Mouse (Mus musculus) spleen, postnatal 36 days (tissue): ENCODE measurements at regions not wholly inside any gene's neighbourhood (a gene's known extent, or its start where the extent isn't known, plus 50 kb on each side); places are given as distances from the start of the nearest gene placed in this dataset.

Experiments used
- DNase-seq, 2 experiments: peaks; one replicate each; pipeline ENCODE4 v3.0.0; 2022; ENCODE audit warnings: low spot score in 2 of 2, mixed read lengths in 1 of 2

DNA sequence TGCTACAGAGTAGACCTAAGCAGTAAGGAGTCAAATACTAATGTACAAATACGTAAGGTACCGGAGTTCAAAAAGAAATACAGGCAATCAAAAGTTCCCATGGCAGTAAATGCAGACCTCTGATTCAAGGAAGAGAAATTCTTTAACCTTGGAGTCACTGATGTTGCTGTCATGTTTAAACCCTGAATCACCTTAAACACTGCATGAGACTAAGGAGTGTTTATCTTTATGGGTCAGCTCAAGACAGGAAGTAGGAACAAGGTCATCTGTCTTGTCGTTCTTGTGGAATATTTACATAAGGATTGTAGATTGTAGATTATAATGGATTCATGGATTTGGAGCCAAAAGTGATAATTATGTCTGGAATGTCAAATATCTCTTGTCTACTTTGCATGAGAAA lies 1708.7 kb upstream of the Slc10a2 start:
- no peak for DNase-seq

DNA sequence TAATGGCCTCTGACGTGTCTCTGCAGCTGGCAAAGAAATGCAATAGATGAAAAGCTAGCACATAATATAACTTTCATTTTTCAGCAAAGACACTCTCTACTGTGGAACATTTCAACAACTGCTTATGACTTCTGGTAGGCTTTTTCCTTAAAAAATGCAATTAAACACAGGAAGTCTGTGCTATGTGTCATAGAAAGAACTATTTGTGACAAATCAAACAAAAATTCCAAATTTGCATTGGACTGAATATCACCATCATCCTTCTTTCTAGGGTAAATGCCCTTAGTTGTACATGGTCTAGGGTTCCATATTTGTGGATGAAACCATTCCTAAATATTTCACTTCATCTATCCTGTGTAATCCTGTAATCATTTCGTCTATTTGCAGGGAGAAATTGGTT lies 1702.0 kb upstream of the Slc10a2 start:
- DNase-seq, result no peak

DNA sequence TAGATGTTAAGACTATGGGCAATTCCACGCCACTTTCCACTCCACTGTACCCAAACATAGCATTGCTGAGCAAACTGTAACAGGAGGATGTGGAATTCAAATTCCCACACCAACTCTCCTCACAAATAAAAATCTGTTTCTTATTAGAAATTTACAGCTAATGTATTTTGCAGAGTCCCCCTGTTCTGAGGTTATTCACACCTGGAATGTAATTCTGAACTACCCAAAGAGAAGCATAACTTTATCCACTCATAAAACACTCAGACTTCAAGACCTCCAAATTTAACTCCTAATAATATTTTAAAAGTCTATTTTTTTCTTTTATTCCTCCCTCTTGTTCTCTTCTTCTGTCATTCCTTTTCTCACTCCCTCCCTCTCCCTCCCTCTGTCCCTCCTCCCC lies 1698.0 kb upstream of the Slc10a2 start:
- no peak for DNase-seq

DNA sequence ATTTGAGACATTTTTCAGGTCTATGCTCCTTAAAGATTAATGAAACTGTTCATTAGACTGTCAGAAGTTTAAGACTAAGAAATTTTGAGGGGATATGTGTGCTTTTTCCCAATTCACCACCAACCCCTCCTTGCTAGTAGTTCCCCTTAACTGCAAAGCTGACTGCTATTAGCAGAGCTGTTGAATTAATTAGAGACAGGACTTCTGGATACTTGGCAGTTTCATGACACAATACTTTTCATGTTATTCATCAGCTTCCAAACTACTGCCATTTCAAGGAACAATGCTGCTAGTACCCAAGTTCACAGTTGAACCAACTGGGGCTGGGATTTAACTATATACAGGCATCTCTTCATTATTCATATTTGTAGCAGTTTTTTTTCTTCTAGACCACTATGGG lies 1695.9 kb upstream of the Slc10a2 start:
- DNase-seq, result no peak

DNA sequence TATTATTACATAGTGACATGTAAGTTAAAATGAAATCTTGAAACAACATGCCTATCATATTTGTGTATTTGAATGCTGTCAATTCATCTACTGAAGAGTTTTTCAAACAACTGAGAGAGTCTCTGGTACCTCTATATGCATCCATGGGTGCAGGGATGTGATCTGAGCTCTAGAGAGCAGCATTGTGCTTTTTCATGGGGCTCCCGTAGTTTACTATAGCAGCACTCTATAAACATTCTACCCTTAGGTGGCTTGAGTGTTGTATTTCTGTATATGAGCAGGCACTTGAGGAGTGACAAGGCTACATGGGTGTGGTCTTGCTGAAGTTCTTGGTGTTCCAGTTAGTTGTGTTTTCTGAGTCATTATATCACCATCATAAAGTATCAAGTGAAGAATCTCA lies 1683.9 kb upstream of the Slc10a2 start:
- DNase-seq, result no peak

DNA sequence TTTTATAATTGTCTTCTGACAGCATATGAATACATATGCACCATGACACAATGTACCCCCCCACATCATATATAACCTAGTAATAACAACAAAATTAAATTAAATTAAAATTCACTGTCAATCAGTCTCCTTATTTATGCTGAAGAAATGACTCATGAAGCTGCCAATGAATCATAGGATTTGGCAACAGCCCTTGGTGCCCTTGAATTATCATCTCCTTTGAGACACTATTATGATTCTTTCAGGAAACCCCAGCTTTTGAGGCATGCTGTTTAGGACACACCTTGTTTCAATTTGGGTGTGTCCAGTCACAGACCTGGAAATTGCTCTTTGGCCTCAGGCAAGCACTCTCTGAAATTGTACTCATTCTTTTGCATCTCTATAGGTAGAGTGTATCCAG lies 1675.8 kb upstream of the Slc10a2 start:
- no peak for DNase-seq

DNA sequence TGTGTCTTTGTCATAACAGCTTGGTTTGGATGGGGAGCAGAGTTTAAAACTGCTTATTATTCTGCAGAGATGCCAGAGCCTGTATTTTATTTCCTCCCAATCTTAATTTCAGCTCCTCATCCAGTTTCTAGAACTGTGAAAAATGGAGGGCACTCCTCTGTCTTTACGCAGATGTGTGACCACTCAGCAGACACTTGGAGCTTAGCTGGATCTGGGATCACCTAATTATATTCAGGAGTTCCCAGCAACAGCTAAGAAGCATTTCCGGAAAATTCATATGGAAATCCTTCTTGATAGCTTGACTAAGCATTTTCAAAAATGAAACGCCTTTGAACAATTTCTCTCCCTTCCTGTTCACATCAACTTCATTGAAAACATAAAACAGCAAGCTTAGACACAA lies 1670.0 kb upstream of the Slc10a2 start:
- DNase-seq, result no peak

DNA sequence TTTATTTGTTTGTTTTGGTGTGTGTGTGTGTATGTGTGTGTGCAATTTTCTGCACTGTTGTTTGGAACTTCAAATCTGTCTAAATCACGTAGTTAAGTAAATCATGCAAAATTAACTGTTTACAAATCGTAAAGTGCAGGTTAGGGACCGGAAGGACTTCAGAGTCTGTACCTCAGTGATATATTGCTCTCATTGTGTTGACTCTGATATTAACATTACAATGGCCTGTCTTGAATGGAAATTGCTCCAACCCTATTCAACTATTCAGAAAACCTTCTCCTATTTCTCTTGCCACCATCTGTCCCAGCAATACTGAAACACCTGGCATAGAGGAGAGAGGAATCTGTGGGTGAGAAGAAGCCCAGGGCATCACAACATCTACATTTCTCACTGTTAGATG lies 1624.4 kb upstream of the Slc10a2 start:
- DNase-seq, result no peak

DNA sequence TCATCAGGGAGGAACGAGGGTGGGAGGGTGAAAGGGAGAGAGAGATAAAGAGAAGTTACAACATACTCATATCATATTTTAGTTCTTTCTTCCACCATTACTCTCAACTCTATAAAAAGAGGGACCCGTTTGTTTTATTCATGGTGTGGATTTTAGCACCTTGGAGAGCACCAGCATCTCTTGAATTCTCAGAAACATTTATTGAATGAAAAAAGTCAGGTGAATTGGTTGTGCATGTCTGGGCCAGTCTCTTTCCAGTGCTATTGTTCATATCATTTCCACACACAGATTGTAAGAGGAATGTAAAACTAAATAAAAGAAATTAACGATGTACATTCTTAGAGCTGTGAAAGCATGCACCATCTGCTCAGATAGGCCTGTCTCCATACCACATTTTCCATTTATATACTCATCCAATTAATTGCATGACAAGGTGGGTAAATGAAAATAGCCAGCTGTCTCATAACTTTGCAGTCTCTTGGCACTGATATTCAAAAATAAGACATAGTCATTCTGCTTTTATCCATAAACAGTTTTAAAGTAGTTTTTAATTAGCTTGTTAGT lies 1603.8 kb upstream of the Slc10a2 start:
- no peak for DNase-seq

DNA sequence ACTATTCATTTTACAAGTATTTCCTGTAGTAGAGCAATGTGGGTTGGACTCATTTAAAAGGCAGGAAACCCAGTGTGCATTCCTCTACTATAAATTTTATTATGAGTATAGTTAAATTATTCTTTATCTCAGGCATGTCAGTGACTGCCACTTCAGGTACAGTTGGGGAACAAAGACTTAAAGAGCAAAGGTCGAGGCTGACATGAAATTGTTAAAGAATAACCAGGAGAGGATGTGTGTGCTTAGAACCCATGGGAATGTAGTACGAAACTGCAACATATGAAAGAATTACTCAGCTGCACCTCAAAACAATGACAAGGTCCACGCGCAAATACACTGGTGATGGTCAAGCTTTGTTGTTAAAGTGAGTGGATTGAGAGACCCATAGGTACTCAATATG lies 1583.4 kb upstream of the Slc10a2 start:
- no peak for DNase-seq

DNA sequence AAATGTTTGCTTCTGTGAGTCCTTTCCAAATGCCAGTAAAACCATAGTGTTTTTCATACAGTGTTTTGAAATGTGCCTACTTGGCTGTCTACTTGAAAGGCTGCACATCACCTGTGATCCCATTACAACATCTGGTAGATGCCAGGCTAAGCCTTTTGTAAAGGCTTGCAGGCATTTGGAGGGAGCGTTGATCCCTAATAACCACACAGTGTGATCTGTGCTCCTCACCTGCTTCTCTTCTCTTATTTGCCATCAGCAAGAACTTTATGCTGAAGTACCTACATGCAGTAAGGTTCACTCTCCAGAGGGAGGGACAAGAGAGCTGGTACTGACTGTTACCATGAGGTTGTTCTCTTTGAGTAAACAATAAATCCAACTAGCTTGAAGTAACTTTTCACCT lies 1553.7 kb upstream of the Slc10a2 start:
- no peak for DNase-seq

DNA sequence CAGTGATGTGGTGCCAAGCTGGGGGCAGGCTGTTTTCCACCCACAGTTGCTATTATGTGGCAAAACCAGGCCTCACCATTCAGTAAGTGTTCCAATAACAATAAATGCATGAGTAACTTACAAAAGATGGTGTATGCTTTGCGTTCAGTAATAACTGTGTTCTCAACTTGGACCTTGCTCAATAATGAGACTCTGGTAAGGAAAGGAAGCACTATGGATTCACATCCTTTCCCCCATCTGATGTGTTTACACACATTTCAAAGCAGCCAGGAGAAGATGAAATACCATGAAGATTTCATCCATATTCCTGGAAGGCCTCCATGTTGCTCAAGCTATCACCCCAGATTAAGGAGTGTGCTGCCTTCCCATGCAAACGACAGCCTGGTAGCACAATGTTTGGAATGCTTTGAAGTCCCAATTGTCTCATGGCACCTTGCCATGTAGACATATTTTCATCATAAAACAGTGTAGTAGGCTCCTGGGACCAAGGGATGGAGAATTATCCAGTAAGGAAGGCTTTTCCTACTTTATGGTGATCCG lies 1552.4 kb upstream of the Slc10a2 start:
- DNase-seq, result no peak

DNA sequence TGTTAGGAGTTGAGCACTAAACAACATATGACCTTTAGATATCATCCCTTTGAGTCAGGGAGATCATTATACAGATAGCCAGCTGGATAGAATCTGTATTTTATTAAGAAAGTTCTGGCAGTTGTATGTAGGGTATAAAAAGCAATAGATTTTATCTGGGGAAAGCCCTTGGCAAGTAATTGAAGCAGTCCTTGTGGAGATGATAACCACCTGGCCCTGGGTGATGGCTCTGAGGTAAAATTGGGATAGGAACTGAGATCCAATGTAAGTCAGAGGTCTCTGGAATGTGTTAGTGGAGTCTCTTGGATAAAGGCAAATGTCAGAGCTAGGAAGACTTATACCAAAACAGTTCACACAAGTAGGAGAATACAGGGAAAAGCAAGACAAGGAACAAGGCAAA lies 1547.0 kb upstream of the Slc10a2 start:
- no peak for DNase-seq

DNA sequence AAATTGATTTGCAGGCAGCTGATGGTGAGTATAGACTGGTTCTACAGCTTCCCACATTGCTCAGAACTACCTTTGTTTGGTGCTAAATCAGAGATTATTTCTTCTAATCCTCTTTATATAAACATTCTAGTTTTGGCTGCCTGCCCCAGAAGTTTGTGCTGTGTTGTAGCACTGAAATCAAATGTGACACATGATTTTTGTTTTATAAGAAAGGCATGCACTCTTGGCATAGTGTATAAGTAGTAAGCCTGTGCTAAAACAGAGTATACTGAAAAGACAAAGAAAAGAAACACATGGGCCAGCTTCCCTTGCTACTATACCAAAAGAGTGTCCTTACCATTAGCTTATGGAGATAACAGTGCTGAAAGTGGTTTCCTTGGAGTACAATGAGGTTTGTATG lies 1542.9 kb upstream of the Slc10a2 start:
- no peak for DNase-seq

DNA sequence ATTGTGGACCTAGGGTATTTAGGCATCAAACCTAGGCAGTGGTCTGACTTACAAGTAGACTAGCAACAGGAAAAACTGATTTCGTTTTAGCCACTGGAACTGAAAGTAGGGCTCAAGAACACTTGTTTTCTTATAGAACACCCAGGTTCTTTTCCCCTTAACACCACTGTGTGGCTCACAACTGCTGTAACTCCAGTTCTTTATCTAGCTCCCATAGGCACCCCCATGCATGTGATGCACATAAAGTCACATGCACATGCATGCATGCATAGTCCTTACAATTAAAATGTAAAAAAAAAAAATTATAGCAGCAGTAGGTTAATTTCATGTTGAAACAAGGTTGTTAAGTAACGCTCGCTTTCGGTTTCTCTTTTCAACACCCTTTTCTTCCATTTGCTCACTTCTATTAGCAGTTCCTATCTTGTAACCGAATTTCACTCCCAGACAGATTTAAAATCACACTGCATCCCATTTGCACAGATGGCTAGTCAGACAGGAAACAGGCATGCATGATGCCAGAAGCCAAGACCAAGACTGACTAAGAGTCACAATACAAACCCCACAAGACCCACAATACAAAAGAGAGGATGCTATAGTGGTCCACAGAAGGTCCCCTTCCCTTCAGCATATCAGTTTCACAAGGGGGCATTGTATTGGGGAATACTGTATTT lies 1540.3 kb upstream of the Slc10a2 start:
- no peak for DNase-seq

DNA sequence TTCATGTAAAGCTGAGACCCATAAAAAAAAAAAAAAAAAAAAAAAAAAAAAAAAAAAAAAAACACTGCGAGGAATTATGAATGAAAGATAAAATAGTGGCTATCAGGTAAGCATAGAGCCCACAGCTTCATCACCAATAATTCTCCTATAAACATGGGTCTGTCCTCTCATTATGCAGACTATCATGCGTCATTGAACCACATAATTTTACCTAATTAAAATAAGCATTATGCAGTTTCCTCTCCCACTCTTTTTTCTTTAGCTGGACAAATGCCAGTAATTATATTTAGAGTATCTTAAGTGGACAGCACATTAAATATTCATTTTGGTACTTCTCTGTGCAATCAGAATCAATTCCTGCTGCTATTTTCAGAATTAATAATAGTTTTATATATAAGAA lies 1539.2 kb upstream of the Slc10a2 start:
- DNase-seq, result no peak

DNA sequence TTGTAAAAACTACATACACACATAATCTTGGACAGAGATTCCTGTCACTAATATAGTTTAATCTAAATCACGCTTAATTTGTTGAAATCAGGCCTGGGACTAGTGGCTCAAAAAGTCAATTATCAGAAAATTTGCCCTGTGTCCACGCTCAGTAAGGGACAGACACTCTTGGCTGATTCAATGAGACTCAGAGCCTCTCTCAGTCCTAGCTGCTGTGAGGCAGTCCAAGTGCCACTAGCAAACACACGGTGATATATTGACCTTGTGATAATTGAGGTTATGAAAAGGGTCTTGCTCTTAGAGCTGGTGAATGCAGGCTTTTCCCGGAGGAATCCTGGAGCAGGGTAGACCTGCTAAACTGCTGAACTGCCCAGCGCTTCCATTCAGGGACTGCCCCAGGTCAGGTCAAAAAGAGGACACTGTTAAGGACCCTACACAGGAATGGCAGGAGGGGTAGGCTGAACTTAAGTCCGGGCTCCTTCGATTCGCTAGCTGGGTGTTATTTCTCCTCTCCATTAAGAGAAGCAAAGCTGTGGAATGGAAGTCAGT lies 1521.9 kb upstream of the Slc10a2 start:
- DNase-seq, result no peak

DNA sequence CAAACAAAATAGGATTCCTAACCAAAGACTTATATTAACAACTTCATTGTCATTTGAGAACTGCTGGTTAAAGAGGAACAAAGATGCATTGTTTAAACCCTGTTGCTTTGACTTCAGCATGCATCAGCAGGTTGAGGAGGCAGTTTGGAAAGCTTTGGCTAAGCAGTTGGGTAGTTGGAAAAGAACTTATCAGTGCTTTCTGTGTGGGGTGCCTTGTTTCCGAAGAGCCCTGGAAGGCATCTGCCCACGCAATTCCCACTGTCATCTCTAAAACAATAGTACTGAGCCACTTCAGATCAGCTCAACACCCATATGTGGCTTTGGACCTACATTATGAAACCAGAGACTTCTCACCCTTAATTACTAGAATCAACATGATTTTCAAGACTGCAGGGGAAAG lies 1503.7 kb upstream of the Slc10a2 start:
- no peak for DNase-seq

DNA sequence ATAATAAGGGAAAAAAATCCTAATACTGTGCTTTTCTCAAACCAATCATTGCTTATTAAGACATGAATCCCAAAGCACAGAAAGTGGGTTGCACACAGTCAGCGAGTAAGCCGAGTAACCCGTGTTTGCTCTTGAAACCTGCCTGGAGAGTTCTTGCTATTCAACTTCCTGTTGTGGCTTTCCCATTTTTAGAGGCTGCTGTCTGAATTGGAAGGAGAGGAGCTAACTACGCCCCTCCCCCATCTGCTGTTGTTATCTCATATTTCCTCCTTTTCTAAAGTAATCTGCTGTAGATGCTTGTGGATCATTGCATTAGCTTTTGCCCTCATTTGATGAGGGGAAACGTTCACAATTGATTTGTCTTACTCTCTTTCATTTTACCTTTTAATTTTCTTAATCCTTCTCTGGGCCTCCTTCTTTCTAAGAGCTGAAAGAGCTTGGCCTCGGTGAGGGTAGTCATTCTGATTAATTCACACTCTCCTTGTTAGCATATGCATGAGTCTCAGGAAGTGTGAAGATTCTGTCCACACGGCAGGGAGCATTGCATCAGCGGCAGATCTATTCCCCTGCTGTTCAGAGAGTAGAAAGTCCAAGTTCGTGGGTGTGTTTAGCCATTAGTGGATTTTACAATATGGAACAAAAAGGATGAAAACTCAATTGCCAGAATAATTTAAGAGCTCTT lies 1501.8 kb upstream of the Slc10a2 start:
- no peak for DNase-seq

DNA sequence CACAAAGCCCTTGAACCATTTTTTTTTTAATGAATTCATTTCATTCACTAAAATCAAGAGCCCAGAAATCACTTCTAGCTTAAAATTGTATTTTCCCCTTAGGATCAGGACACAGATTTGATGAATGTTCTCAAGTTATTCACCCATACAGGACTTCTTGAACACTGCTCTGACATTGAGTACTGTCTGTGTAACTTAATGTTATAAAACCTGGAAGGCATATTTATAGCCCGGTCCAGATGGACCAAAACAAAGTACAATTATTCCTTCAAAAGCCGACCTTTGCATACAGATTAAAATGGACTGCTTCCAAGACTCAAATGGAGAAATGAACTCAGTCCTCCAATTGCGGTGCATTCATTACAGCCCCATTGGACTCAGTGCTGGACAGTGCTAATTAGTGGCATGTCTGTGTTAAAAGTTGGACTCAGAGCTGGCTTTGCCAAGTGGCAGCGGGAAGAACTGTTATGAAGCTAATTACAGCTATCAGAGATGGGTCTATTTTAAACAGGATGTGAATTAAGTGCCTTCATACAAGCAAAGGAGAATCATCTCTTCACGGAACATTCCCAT lies 1499.2 kb upstream of the Slc10a2 start:
- no peak for DNase-seq

DNA sequence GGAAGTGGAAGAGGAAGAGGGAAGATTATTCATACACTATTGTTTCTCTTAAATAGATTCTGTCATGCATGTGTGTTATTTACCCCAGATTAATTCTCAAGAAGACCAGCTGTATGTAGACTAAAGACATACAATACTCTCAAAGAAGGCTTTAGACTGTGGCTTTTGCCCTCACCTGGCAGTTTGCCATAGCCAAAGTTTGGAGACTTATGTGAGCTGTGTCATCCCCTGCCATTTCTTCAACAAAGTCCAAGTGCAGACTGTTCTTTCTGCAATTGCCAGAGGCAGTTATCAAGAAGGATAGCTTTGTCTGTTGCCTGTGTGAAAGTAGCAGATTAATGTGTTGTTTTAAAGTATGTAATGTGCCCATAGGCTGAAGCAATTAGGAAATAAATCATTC lies 1485.0 kb upstream of the Slc10a2 start:
- DNase-seq, result no peak

DNA sequence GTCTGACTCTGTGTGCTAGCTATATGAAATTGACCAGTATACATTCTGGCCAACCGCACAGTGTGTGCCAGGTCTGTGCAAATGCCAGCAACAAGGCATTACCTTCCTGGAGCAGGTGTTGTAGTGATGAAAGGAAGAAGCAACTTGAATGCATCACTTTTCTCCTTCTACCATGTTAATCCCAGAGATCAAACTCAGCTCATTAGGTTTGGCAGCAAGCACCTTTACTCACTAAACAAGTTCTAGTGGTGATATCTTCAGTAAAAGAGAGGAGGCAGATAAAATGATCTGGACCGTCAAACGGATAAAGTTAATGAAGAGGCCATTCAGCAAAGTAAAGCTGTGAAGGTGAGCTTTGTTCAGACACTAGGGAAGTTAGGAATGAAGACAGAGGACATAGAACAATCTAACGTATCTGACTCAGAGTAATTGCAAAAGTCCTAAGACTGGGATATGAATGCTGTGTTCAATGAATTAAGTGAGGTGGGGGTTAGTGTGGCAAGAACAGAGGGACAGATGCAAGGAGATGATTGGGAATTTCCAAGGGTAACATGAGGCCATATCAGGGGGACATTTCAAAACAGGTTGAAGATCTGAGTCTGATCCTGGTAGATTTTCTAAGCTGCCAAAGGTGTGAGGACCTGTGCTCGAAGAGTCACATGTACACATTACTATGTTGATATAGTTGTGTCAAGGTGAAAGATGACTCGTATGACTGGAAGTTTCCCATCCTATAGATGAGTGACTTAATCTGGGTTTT lies 1478.4 kb upstream of the Slc10a2 start:
- no peak for DNase-seq
